Mouse (Mus musculus): Measurements from ENCODE around the gene Smdt1.

GRCm38 (mm10) chr15:82379511-82379870 is 40.7 kb downstream of the Smdt1 start:
- TF ChIP-seq CTCF (IDR thresholded peaks at IDR 0.05; ENCODE audit: control insufficient read depth, insufficient read depth, insufficient read length) (no peak), MYOG (IDR thresholded peaks at IDR 0.05; ENCODE audit: control insufficient read depth, extremely low read depth, insufficient read length) (no peak), MAX (IDR thresholded peaks at IDR 0.05) (no peak)

All from C2C12 (cell line).